Mouse (Mus musculus) urinary bladder, postnatal 4 days (tissue): Measurements from ENCODE around the gene March5.

Source experiments
- DNase-seq, 2 experiments: peaks; one replicate each; pipeline ENCODE4 v3.0.0; 2021 to 2022; ENCODE audit warnings: low spot score in 2 of 2

March5 gene

GRCm38 (mm10) chr19:37263943-37264897 lies 56.9 kb downstream of the March5 start:
- no peak for DNase-seq

- DNase-seq = peak; percentile 64 to 87
These were observed 58.2 kb downstream of the March5 start for GRCm38 (mm10) chr19:37265333-37266103.

- DNase-seq = no peak
These were observed 61.8 kb downstream of the March5 start for GRCm38 (mm10) chr19:37269106-37269505.
